Mouse (Mus musculus) embryonic facial prominence, embryonic 14.5 days (tissue): ENCODE measurements around the gene Macrod1. TPM values are rescaled to one million over a fixed set of nuclear protein-coding genes. Genes with fewer than 3 reads are reported as not detected.
A peak's percentile ranks its signal among the peaks of the same experiment; 100 is the strongest.

Source experiments
- ATAC-seq: fragments of 200-750 bp; cut with Nextera tagmentation; 2 replicates; pipeline ENCODE4 v1.8.0; 2017; ENCODE audit warnings: low read depth, moderate number of reproducible peaks, moderate TSS enrichment
- DNase-seq: peaks from one replicate; pipeline ENCODE4 v3.0.0-alpha.2; 2015; ENCODE audit warnings: low spot score
- H3K27ac ChIP-seq: fragments of 300-500 bp; sonication (generic); replicated peaks from 2 replicates; pipeline ENCODE4 v1.5.1; 2014; ENCODE audit warnings: low read depth, mild to moderate bottlenecking, low read length, moderate library complexity
- H3K27me3 ChIP-seq: fragments of 300-500 bp; sonication (generic); replicated peaks from 2 replicates; pipeline ENCODE4 v1.6.1; 2014; ENCODE audit warnings: low read length; ENCODE audit not compliant: control insufficient read depth, insufficient read depth
- H3K36me3 ChIP-seq: fragments of 300-500 bp; sonication (generic); 2 replicates; pipeline ENCODE4 v1.6.1; 2014; ENCODE audit warnings: low read length, mixed read lengths; ENCODE audit not compliant: control insufficient read depth, insufficient read depth
- H3K4me1 ChIP-seq: fragments of 300-500 bp; sonication (generic); 2 replicates; pipeline ENCODE4 v1.6.1; 2014; ENCODE audit warnings: antibody characterized with exemption, low read length; ENCODE audit not compliant: control insufficient read depth, insufficient read depth
- H3K4me2 ChIP-seq: fragments of 300-500 bp; sonication (generic); 2 replicates; pipeline ENCODE4 v1.6.1; 2014; ENCODE audit warnings: low read depth, mild to moderate bottlenecking, low read length, moderate library complexity, mixed read lengths
- H3K4me3 ChIP-seq: fragments of 300-500 bp; sonication (generic); 2 replicates; pipeline ENCODE4 v1.5.1; 2014; ENCODE audit warnings: low read depth, mild to moderate bottlenecking, low read length
- H3K9ac ChIP-seq: fragments of 300-500 bp; sonication (generic); 2 replicates; pipeline ENCODE4 v1.6.1; 2014; ENCODE audit warnings: low read depth, mild to moderate bottlenecking, low read length, moderate library complexity, mixed read lengths
- H3K9me3 ChIP-seq: fragments of 300-500 bp; sonication (generic); 2 replicates; pipeline ENCODE4 v1.6.1; 2016; ENCODE audit warnings: low read length; ENCODE audit not compliant: control insufficient read depth
- WGBS: fragments of 180-500 bp; shearing (Covaris S2); extraction: QIAGEN DNeasy Blood & Tissue Kit; methylation state at CpG from one replicate; pipeline ENCODE4 v1.1.7; 2014; 5-methylcytosine and 5-hydroxymethylcytosine counted together
- polyA plus RNA-seq: library from polyadenylated mRNA; unstranded; fragments of >200 nt; fragmentation: Nextera tagmentation; extraction: Ambion mirVana; gene quantifications from 2 replicates; pipeline ENCODE4 v1.2.1, GENCODE M21; 2014

Gene Macrod1
- polyA plus RNA-seq, 1 experiment from 2014 or later = 30.3 TPM

DNA sequence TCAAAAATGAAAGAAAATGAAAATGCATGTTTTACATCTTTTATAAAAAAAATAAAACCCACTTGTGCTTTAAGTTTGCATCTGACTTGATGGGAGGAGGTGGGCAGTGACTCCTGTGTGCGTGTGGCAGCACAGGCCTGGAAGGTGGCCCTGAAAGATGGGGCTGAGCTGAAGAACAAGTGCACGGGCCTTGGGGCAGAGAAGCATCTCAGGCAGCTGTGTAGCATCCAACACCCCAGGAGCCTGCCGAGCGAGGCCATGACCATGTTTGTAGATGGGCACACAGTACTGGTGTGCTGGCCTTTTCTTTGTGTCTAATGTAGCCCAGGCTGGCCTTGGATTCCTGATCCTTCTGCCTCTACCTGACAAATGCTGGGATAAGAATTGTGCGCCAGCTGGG is 5.5 kb downstream of the Macrod1 start:
- H3K9me3 ChIP-seq = no peaks in the 10 kb centered on the region
- H3K9ac ChIP-seq = no peak overlapping the region
- no peak for DNase-seq
- H3K4me1 ChIP-seq = peaks cover 19% of the 10 kb centered on the region
- H3K4me3 ChIP-seq = no peak overlapping the region
- H3K27ac ChIP-seq = no peak overlapping the region
- ATAC-seq = no peak
- 80% methylated on average over 5 of the region's 5 CpGs for WGBS
- H3K4me2 ChIP-seq = no peak overlapping the region
- H3K36me3 ChIP-seq = no peaks in the 10 kb centered on the region
- H3K27me3 ChIP-seq = no peaks in the 10 kb centered on the region

DNA sequence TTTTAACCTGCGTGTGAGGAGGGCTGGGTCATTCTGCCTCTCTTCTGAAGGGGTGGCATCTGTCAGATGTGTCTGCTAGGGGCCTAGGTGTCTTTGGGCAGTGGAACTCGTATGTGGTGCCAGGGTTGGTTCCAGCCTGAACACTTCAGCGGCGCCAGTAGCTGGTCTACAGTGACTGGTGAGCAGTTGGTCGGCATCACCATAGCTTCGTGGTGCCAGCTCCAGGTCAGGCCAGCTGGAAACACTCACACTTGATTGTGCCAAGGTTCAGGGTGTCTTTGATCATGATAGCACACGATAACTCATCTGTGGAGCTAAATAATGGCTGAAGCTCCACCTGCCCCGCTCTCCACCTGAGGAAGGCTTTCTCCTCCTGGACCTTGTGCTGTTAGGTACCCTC is 6.3 kb downstream of the Macrod1 start:
- no peaks in the 10 kb centered on the region for H3K9me3 ChIP-seq
- H3K4me2 ChIP-seq = no peak overlapping the region
- no peak overlapping the region for H3K4me3 ChIP-seq
- no peak for DNase-seq
- peaks cover 14% of the 10 kb centered on the region for H3K4me1 ChIP-seq
- H3K36me3 ChIP-seq = no peaks in the 10 kb centered on the region
- no peaks in the 10 kb centered on the region for H3K27me3 ChIP-seq
- no peak overlapping the region for H3K9ac ChIP-seq
- WGBS = 86% methylated on average over 8 of the region's 8 CpGs
- H3K27ac ChIP-seq = no peak overlapping the region
- ATAC-seq = no peak

DNA sequence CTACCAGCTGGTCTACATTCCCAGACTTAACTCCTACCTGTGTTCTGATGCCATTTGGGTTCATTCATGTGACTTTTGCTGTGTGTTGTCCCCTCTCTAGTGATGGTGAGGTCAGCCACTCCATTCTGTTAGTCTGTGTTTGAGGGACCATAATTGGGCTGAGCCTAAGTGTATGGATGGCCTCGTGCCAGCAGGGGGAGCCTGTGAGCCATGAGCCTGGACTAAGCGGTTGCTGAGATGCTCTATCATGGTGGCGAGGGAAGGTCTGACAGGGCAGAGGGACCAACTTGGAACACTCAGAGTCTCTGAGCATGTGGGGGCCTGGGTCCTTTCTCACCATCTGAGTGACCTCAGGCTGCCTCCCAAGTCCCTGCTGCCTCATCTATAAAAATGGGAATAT is 8.0 kb downstream of the Macrod1 start:
- ATAC-seq = peak; percentile 78

DNA sequence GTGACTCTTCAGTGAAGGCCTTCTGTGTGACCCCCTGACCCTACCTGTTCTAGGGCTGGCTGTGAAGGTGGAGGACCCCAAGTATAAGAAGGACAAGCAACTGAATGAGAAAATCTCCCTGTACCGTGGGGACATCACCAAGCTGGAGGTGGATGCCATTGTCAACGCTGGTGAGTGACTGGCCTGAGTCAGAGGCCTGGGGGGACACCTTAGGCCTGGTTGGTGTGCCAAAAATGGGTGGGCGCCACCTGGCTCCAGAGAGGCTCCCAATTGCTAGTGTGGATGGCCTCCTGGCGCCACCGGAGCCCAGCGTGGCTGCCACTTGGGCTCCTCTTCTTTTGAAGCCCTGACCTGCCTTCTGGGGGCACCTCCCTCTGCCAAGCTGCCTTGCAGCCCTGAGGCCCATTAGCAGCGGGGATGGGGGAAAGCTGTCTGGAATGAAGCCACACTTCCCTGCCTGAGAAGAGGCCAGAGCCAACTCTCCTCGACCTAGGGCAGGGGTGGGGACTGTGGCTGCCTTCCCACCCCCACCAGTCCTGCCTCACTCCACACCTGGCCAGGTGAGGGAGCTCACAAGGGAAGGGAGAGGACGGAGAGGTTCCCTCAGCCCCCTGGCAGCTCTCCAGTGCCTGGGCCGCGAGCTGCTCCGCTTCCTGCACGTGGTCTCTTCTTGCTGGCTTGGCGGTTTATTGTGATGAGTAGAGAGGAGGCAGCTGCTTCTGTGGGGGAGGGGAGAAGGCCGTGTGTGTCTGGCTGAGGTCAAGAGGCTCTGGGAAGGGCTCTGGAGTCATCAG is 9.6 kb downstream of the Macrod1 start:
- no peak overlapping the region for H3K4me3 ChIP-seq
- 31% methylated on average over 12 of the region's 15 CpGs for WGBS
- ATAC-seq (no peak), DNase-seq (peak; percentile 83)
- H3K4me2 ChIP-seq = peak overlapping the region; percentile 29
- peak overlapping the region; percentile 40; the same call in 1 of the 2 replicates for H3K9ac ChIP-seq
- no peaks in the 10 kb centered on the region for H3K27me3 ChIP-seq
- no peaks in the 10 kb centered on the region for H3K36me3 ChIP-seq
- peaks cover 39% of the 10 kb centered on the region for H3K4me1 ChIP-seq
- H3K9me3 ChIP-seq = no peaks in the 10 kb centered on the region
- H3K27ac ChIP-seq = peak overlapping the region; percentile 34; the same call in 1 of the 2 replicates

More for the DNA sequence above, 8.0 kb downstream of the Macrod1 start:
- Histone ChIP-seq H3K9ac (no peak overlapping the region), H3K9me3 (no peaks in the 10 kb centered on the region), H3K27ac (no peak overlapping the region), H3K4me1 (peaks cover 24% of the 10 kb centered on the region), H3K36me3 (no peaks in the 10 kb centered on the region), H3K27me3 (no peaks in the 10 kb centered on the region), H3K4me2 (no peak overlapping the region), H3K4me3 (no peak overlapping the region)
- WGBS = 3% methylated on average over 3 of the region's 3 CpGs
- peak; percentile 85 for DNase-seq

DNA sequence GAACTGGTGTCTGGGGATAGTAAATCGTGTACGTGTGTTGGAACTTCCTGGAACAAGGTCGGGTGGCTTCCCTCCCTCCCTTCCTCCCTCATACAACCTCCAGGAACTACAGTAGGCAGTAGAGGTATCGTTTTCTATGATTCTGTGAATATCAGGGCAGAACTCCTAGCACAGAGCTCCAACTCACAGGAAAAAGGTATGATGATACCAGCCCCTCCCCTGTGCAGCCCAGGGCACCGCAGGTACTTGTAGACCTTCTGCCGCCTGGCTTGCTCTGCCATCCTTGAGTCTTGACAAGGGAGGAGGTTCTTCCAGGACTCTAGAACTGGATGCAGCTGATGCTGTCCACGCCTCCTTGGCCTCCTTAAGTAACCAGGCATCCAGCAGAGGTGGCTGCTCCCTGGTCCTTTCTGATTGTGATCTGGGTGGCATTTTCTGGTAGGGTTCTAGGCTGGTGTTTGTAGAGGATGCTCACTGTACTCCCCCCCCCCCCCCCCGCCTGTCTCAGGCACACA is 10.3 kb downstream of the Macrod1 start:
- Histone ChIP-seq H3K4me1 (peaks cover 39% of the 10 kb centered on the region), H3K4me3 (no peak overlapping the region), H3K36me3 (no peaks in the 10 kb centered on the region), H3K9me3 (no peaks in the 10 kb centered on the region), H3K27me3 (no peaks in the 10 kb centered on the region), H3K4me2 (peak overlapping the region; percentile 29), H3K9ac (peak overlapping the region; percentile 40; the same call in 1 of the 2 replicates), H3K27ac (peak overlapping the region; percentile 34; the same call in 1 of the 2 replicates)
- DNase-seq (no peak), ATAC-seq (no peak)
- 32% methylated on average over 7 of the region's 8 CpGs for WGBS

DNA sequence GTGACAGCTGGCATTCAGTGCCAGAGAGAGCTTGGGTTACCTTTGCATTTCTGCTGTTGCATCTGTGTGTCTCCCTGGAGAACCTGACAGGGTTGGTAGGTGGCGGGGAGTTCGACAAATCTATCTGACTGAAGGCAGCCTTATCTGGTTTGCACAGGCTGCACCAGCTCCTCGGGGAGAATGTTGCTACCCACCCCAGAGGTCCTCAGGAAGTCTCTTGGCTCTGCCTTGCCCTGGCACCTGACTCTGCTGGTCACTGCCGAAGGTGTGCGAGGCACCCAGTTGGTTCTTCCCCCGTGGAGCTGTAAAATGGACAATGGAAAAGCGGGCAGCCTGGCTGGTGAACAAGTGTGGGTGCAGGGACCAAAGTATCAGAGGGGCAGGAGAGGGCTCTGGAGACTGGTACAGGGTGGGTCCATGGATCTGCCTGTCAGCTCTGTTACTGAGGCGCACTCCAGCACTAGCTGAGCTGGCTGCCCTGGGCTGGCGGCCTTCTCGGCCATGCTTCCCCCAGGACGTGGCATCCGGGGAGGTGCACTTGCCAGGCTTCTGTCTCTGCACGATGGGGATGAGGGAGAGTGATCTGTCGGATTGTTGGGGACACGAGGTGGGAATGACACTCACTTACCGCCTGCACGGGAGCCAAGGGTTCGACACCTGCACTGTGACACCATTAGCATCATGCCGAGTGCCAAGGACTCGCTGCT is 10.9 kb downstream of the Macrod1 start:
- Histone ChIP-seq H3K9ac (no peak overlapping the region), H3K4me2 (no peak overlapping the region), H3K9me3 (no peaks in the 10 kb centered on the region), H3K4me1 (peaks cover 39% of the 10 kb centered on the region), H3K36me3 (no peaks in the 10 kb centered on the region), H3K4me3 (no peak overlapping the region), H3K27ac (no peak overlapping the region), H3K27me3 (no peaks in the 10 kb centered on the region)
- no peak for ATAC-seq
- no peak for DNase-seq
- 54% methylated on average over 20 of the region's 20 CpGs for WGBS

DNA sequence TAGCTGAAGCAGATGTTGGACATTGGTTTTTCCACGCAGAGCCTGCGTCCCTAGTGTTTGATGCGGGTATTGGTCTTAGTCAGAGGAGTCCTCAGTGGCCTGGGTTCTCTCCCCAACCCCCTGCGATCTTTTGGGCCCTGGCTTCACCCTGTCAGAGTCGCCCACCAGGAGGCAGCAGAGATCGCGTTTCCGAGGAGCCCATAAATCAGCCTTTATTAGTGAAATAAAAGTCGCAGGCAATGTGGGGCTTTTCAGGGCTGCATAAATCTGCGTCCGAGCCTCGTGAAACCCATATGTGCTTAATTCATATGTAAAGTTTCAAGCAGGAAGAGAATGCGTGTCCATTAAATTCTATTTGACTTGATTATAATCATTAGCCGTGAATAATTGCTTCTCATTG is 11.5 kb downstream of the Macrod1 start:
- H3K4me1 ChIP-seq = peaks cover 39% of the 10 kb centered on the region
- ATAC-seq (no peak; the same call in 1 of the 2 replicates), DNase-seq (peak; percentile 86)
- no peaks in the 10 kb centered on the region for H3K27me3 ChIP-seq
- H3K9me3 ChIP-seq = no peaks in the 10 kb centered on the region
- H3K36me3 ChIP-seq = no peaks in the 10 kb centered on the region
- H3K27ac ChIP-seq = 0 out of 2 replicates have a peak overlapping the region, but pooled peaks have one; percentile 25
- no peak overlapping the region for H3K9ac ChIP-seq
- no peak overlapping the region for H3K4me3 ChIP-seq
- WGBS = 4% methylated on average over 14 of the region's 14 CpGs
- H3K4me2 ChIP-seq = peak overlapping the region; percentile 30; the same call in 1 of the 2 replicates

DNA sequence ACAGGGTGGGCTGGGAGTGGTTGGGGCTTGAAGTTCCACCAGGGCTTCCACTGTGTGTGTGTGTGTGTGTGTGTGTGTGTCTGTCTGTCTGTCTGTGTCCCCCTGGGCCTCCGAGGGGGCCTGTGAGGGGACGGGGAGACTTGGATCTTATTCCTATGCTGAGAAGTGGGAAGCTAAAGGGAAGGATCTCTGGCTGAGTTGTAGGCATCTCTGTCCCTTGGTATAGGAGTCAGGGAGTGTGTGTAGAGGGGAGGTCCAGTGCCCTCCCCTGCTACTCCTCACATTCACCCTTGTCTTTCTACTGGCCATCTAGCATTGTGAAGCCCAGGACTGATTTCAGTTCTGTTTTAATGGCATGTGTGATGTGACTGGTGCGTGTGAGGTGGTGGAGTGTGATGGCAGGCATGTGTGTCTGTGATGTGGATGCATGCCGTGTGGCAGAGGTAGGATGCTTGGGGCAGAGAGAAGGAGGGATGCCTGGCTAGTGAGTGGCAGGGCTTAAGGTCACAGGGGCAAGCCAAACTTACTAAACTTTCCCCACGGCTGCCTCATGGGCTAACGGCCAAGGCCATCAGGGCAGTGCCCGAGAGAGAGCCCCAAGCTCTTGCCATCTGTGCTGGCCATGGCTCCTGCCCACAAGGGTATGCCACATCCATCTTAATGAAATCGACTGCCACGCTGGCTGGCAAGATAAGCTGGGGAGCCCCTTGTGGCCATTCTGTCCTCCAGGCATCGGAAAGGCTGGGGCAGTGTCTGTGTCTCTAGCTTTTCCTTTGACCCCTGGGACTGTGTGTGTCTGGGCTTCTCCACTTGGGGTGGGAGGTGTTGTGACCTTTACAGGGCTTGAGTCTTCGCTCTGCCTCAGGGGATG is 12.3 kb downstream of the Macrod1 start:
- 55% methylated on average over 11 of the region's 11 CpGs for WGBS
- ATAC-seq = no peak

More for the DNA sequence above, 12.3 kb downstream of the Macrod1 start:
- H3K27ac ChIP-seq = peak overlapping the region; percentile 25; the same call in 1 of the 2 replicates
- no peaks in the 10 kb centered on the region for H3K36me3 ChIP-seq
- H3K9ac ChIP-seq = 0 out of 2 replicates have a peak overlapping the region, but pooled peaks have one; percentile 9
- H3K4me2 ChIP-seq = peak overlapping the region; percentile 30; the same call in 1 of the 2 replicates
- H3K9me3 ChIP-seq = no peaks in the 10 kb centered on the region
- no peak overlapping the region for H3K4me3 ChIP-seq
- no peak for DNase-seq
- H3K27me3 ChIP-seq = no peaks in the 10 kb centered on the region
- H3K4me1 ChIP-seq = peaks cover 39% of the 10 kb centered on the region
